Mouse (Mus musculus) neural tube, embryonic 13.5 days (tissue): ENCODE results near the gene Kcna7. TPM values are rescaled to one million over a fixed set of nuclear protein-coding genes. Genes with fewer than 3 reads are reported as not detected.
"Not testable (repeated sequence)": the region's sequence is repeated elsewhere in the genome, so short reads cannot be mapped to it uniquely, and the experiment has no call there.

Experiments
- ATAC-seq: fragments of 200-750 bp; cut with Nextera tagmentation; 2 replicates; pipeline ENCODE4 v1.8.0; 2017; ENCODE audit warnings: low read depth, mild to moderate bottlenecking, moderate TSS enrichment, moderate library complexity
- H3K27ac ChIP-seq: fragments of 300-500 bp; sonication (generic); replicated peaks from 2 replicates; pipeline ENCODE4 v1.5.1; 2015; ENCODE audit warnings: moderate library complexity, mild to moderate bottlenecking, inconsistent platforms
- H3K27me3 ChIP-seq: fragments of 300-500 bp; sonication (generic); 2 replicates; pipeline ENCODE4 v1.6.1; 2015; ENCODE audit warnings: mild to moderate bottlenecking, inconsistent platforms
- H3K36me3 ChIP-seq: fragments of 300-500 bp; sonication (generic); 2 replicates; pipeline ENCODE4 v1.6.1; 2015; ENCODE audit warnings: mild to moderate bottlenecking, inconsistent platforms
- H3K4me1 ChIP-seq: fragments of 300-500 bp; sonication (generic); replicated peaks from 2 replicates; pipeline ENCODE4 v1.6.1; 2015; ENCODE audit warnings: inconsistent platforms
- H3K4me2 ChIP-seq: fragments of 300-500 bp; sonication (generic); 2 replicates; pipeline ENCODE4 v1.6.1; 2015; ENCODE audit warnings: inconsistent platforms, mild to moderate bottlenecking, moderate library complexity
- H3K4me3 ChIP-seq: fragments of 300-500 bp; sonication (generic); 2 replicates; pipeline ENCODE4 v1.5.1; 2015; ENCODE audit warnings: mild to moderate bottlenecking, inconsistent platforms
- H3K9ac ChIP-seq: fragments of 300-500 bp; sonication (generic); 2 replicates; pipeline ENCODE4 v1.6.1; 2015; ENCODE audit warnings: moderate library complexity, mild to moderate bottlenecking, inconsistent platforms
- H3K9me3 ChIP-seq: fragments of 300-500 bp; sonication (generic); 2 replicates; pipeline ENCODE4 v1.6.1; 2016; ENCODE audit warnings: inconsistent platforms
- WGBS: fragments of 180-500 bp; shearing (Covaris S2); methylation state at CpG from one replicate; pipeline ENCODE4 v1.1.7; 2015; 5-methylcytosine and 5-hydroxymethylcytosine counted together
- polyA plus RNA-seq: library from polyadenylated mRNA; unstranded; fragments of >200 nt; fragmentation: Nextera tagmentation; extraction: Ambion mirVana; gene quantifications from 2 replicates; pipeline ENCODE4 v1.2.1, GENCODE M21; 2015

Kcna7 gene
- polyA plus RNA-seq, 1 experiment from 2014 or later: not detected

GRCm38 (mm10) chr7:45368178-45368577 is 37.3 kb upstream of the Kcna7 start:
- Histone ChIP-seq H3K27me3 (peaks cover 43% of the 10 kb centered on the region), H3K4me1 (peaks cover 66% of the 10 kb centered on the region), H3K9ac (peak overlapping the region; percentile 79), H3K4me3 (peak overlapping the region; percentile 82), H3K36me3 (peaks cover 18% of the 10 kb centered on the region), H3K27ac (peak overlapping the region; percentile 93), H3K9me3 (no peaks in the 10 kb centered on the region), H3K4me2 (peak overlapping the region; percentile 87)
- 82% methylated on average over 15 of the region's 15 CpGs for WGBS
- ATAC-seq: no peak

- H3K4me2 ChIP-seq: peak overlapping the region; percentile 89
- 75% methylated on average over 16 of the region's 16 CpGs for WGBS
- H3K36me3 ChIP-seq: peaks cover 28% of the 10 kb centered on the region
- H3K4me3 ChIP-seq: peak overlapping the region; percentile 45; the same call in 1 of the 2 replicates
- H3K9me3 ChIP-seq: no peaks in the 10 kb centered on the region
- H3K4me1 ChIP-seq: peaks cover 63% of the 10 kb centered on the region
- no peak overlapping the region for H3K27ac ChIP-seq
- ATAC-seq: no peak
- H3K27me3 ChIP-seq: peaks cover 34% of the 10 kb centered on the region
- 0 out of 2 replicates have a peak overlapping the region, but pooled peaks have one; percentile 70 for H3K9ac ChIP-seq
These were observed 36.3 kb upstream of the Kcna7 start for GRCm38 (mm10) chr7:45369022-45369745.

GRCm38 (mm10) chr7:45369836-45370474 is 35.5 kb upstream of the Kcna7 start:
- ATAC-seq: no peak
- Histone ChIP-seq H3K27ac (peak overlapping the region; percentile 6; the same call in 1 of the 2 replicates), H3K27me3 (peaks cover 26% of the 10 kb centered on the region), H3K36me3 (peaks cover 34% of the 10 kb centered on the region), H3K9ac (peak overlapping the region; percentile 70), H3K4me3 (peak overlapping the region; percentile 45), H3K9me3 (no peaks in the 10 kb centered on the region), H3K4me1 (peaks cover 55% of the 10 kb centered on the region), H3K4me2 (peak overlapping the region; percentile 89)
- 8% methylated on average over 52 of the region's 52 CpGs for WGBS

GRCm38 (mm10) chr7:45370475-45371311 is 34.8 kb upstream of the Kcna7 start, which contains the start of gene Lin7b:
Lin7b (minus strand) TSS chr7:45370583.
- peak; percentile 32 for ATAC-seq
- H3K9ac ChIP-seq: peak within 1 kb of the TSS; percentile 70
- H3K4me2 ChIP-seq: peak within 1 kb of the TSS; percentile 89
- peaks cover 40% of the 10 kb centered on the region for H3K36me3 ChIP-seq
- H3K4me1 ChIP-seq: peaks cover 48% of the 10 kb centered on the region
- peak within 1 kb of the TSS; percentile 6; the same call in 1 of the 2 replicates for H3K27ac ChIP-seq
- peak within 1 kb of the TSS; percentile 45 for H3K4me3 ChIP-seq
- 10% methylated on average over 28 of the region's 28 CpGs for WGBS
- peaks cover 19% of the 10 kb centered on the region for H3K27me3 ChIP-seq
- H3K9me3 ChIP-seq: no peaks in the 10 kb centered on the region

- H3K9ac ChIP-seq: no peak overlapping the region
- no peaks in the 10 kb centered on the region for H3K9me3 ChIP-seq
- ATAC-seq: no peak
- H3K36me3 ChIP-seq: peaks cover 57% of the 10 kb centered on the region
- H3K27me3 ChIP-seq: peaks cover 19% of the 10 kb centered on the region
- H3K4me3 ChIP-seq: no peak overlapping the region
- peaks cover 40% of the 10 kb centered on the region for H3K4me1 ChIP-seq
- H3K4me2 ChIP-seq: no peak overlapping the region
- H3K27ac ChIP-seq: no peak overlapping the region
- 90% methylated on average over 5 of the region's 5 CpGs for whole genome bisulfite sequencing
These were observed 33.1 kb upstream of the Kcna7 start for GRCm38 (mm10) chr7:45372371-45372770.

- H3K36me3 ChIP-seq: peaks cover 79% of the 10 kb centered on the region
- 94% methylated on average over 8 of the region's 8 CpGs for WGBS
- no peak overlapping the region for H3K4me2 ChIP-seq
- no peak overlapping the region for H3K4me3 ChIP-seq
- no peak overlapping the region for H3K9ac ChIP-seq
- peaks cover 18% of the 10 kb centered on the region for H3K4me1 ChIP-seq
- H3K9me3 ChIP-seq: no peaks in the 10 kb centered on the region
- ATAC-seq: no peak
- H3K27ac ChIP-seq: no peak overlapping the region
- H3K27me3 ChIP-seq: peaks cover 4% of the 10 kb centered on the region; the same call in 1 of the 2 replicates
These were observed 30.8 kb upstream of the Kcna7 start for GRCm38 (mm10) chr7:45374620-45375019.

- Histone ChIP-seq H3K4me2 (no peak overlapping the region), H3K36me3 (peaks cover 93% of the 10 kb centered on the region), H3K27ac (no peak overlapping the region), H3K27me3 (no peaks in the 10 kb centered on the region), H3K9ac (no peak overlapping the region), H3K4me3 (no peak overlapping the region), H3K9me3 (no peaks in the 10 kb centered on the region), H3K4me1 (peaks cover 5% of the 10 kb centered on the region; the same call in 1 of the 2 replicates)
- ATAC-seq: no peak
- WGBS: 84% methylated on average over 1 of the region's 1 CpGs
These were observed 29.4 kb upstream of the Kcna7 start for GRCm38 (mm10) chr7:45376057-45376456.

GRCm38 (mm10) chr7:45386077-45386476 is 19.4 kb upstream of the Kcna7 start:
- ATAC-seq: no peak
- Histone ChIP-seq H3K4me1 (no peaks in the 10 kb centered on the region), H3K36me3 (peaks cover 100% of the 10 kb centered on the region), H3K9me3 (no peaks in the 10 kb centered on the region), H3K4me3 (no peak overlapping the region), H3K9ac (no peak overlapping the region), H3K27ac (no peak overlapping the region), H3K4me2 (no peak overlapping the region), H3K27me3 (no peaks in the 10 kb centered on the region)
- 93% methylated on average over 3 of the region's 3 CpGs for WGBS

GRCm38 (mm10) chr7:45395129-45395541 is 10.3 kb upstream of the Kcna7 start:
- peaks cover 26% of the 10 kb centered on the region for H3K36me3 ChIP-seq
- ATAC-seq: peak; percentile 81
- H3K9me3 ChIP-seq: no peaks in the 10 kb centered on the region
- peak overlapping the region; percentile 86 for H3K9ac ChIP-seq
- H3K4me2 ChIP-seq: peak overlapping the region; percentile 100
- 0% methylated on average over 18 of the region's 20 CpGs for WGBS
- H3K4me1 ChIP-seq: peaks cover 29% of the 10 kb centered on the region
- no peaks in the 10 kb centered on the region for H3K27me3 ChIP-seq
- H3K27ac ChIP-seq: peak overlapping the region; percentile 95
- H3K4me3 ChIP-seq: peak overlapping the region; percentile 74

GRCm38 (mm10) chr7:45395578-45396336 is 9.7 kb upstream of the Kcna7 start, which contains the start of gene Snrnp70:
Snrnp70 (minus strand) TSS chr7:45395742.
- Histone ChIP-seq H3K27ac (peak within 1 kb of the TSS; percentile 95), H3K9ac (peak within 1 kb of the TSS; percentile 86), H3K9me3 (no peaks in the 10 kb centered on the region), H3K4me1 (peaks cover 29% of the 10 kb centered on the region), H3K27me3 (no peaks in the 10 kb centered on the region), H3K4me3 (peak within 1 kb of the TSS; percentile 74), H3K36me3 (peaks cover 20% of the 10 kb centered on the region), H3K4me2 (peak within 1 kb of the TSS; percentile 100)
- ATAC-seq: peak; percentile 97
- under 1% methylated on average over 60 of the region's 60 CpGs for WGBS

GRCm38 (mm10) chr7:45396337-45396775 is 9.1 kb upstream of the Kcna7 start:
- peak; percentile 58; the same call in 1 of the 2 replicates for ATAC-seq
- Histone ChIP-seq H3K36me3 (peaks cover 15% of the 10 kb centered on the region), H3K4me3 (peak overlapping the region; percentile 74), H3K4me1 (peaks cover 29% of the 10 kb centered on the region), H3K27ac (peak overlapping the region; percentile 77), H3K9ac (peak overlapping the region; percentile 61), H3K4me2 (peak overlapping the region; percentile 61)
- WGBS: 7% methylated on average over 3 of the region's 3 CpGs
- H3K27me3 ChIP-seq, H3K9me3 ChIP-seq: not testable (repeated sequence)
